Mouse (Mus musculus): ENCODE results near the gene Gm29609. TPM values are rescaled to one million over a fixed set of nuclear protein-coding genes. Genes with fewer than 3 reads are reported as not detected.
A peak's percentile ranks its signal among the peaks of the same experiment; 100 is the strongest.

The Gm29609 gene
- total RNA-seq, 2 experiments from 2014 or later: 0.35 TPM; not detected in 1

GRCm38 (mm10) chr5:31198616-31199320 lies 19.1 kb upstream of the Gm29609 start:
- ATAC-seq (replicated peaks; ENCODE audit: poor library complexity): no peak

GRCm38 (mm10) chr5:31198170-31198569 lies 18.5 kb upstream of the Gm29609 start:
- ATAC-seq (replicated peaks; ENCODE audit: poor library complexity): no peak

GRCm38 (mm10) chr5:31197072-31197471 lies 17.4 kb upstream of the Gm29609 start:
- no peak for ATAC-seq (replicated peaks; ENCODE audit: poor library complexity)

GRCm38 (mm10) chr5:31196207-31196606 lies 16.5 kb upstream of the Gm29609 start:
- no peak for ATAC-seq (replicated peaks; ENCODE audit: poor library complexity)

- ATAC-seq (replicated peaks; ENCODE audit: poor library complexity): no peak
These were observed 16.0 kb upstream of the Gm29609 start for GRCm38 (mm10) chr5:31195671-31196070.

- no peak for ATAC-seq (replicated peaks; ENCODE audit: poor library complexity)
These were observed 15.1 kb upstream of the Gm29609 start for GRCm38 (mm10) chr5:31194486-31195485.

- ATAC-seq (replicated peaks; ENCODE audit: poor library complexity): no peak
These were observed 14.0 kb upstream of the Gm29609 start for GRCm38 (mm10) chr5:31193631-31194281.

GRCm38 (mm10) chr5:31192939-31193630 lies 13.4 kb upstream of the Gm29609 start, which contains the start of the genes Snx17 and Eif2b4:
Gene Snx17 (plus strand): TSS chr5:31193227.
Gene Eif2b4 (minus strand): TSS chr5:31193430.
- peak; percentile 92 for ATAC-seq (replicated peaks; ENCODE audit: poor library complexity)

GRCm38 (mm10) chr5:31192045-31192938 lies 12.6 kb upstream of the Gm29609 start:
- peak; percentile 30; the same call in 1 of the 2 replicates for ATAC-seq (replicated peaks; ENCODE audit: poor library complexity)

- ATAC-seq (replicated peaks; ENCODE audit: poor library complexity): no peak
These were observed 10.5 kb upstream of the Gm29609 start for GRCm38 (mm10) chr5:31190201-31190600.

- peak; percentile 28; the same call in 1 of the 2 replicates for ATAC-seq (replicated peaks; ENCODE audit: poor library complexity)
These were observed 8.6 kb upstream of the Gm29609 start for GRCm38 (mm10) chr5:31188223-31188840.

GRCm38 (mm10) chr5:31183678-31184077 lies 4.0 kb upstream of the Gm29609 start:
- ATAC-seq (replicated peaks; ENCODE audit: poor library complexity): peak; percentile 42

GRCm38 (mm10) chr5:31181183-31181770 lies 1.6 kb upstream of the Gm29609 start:
- ATAC-seq (replicated peaks; ENCODE audit: poor library complexity): no peak

GRCm38 (mm10) chr5:31179301-31179765 lies 378 bp downstream of the Gm29609 start:
- peak; percentile 45 for ATAC-seq (replicated peaks; ENCODE audit: poor library complexity)

- no peak for ATAC-seq (replicated peaks; ENCODE audit: poor library complexity)
These were observed 11.1 kb downstream of the Gm29609 start for GRCm38 (mm10) chr5:31168630-31169029.

GRCm38 (mm10) chr5:31164878-31165277 lies 14.8 kb downstream of the Gm29609 start:
- peak; percentile 68 for ATAC-seq (replicated peaks; ENCODE audit: poor library complexity)

- ATAC-seq (replicated peaks; ENCODE audit: poor library complexity): no peak
These were observed 17.2 kb downstream of the Gm29609 start for GRCm38 (mm10) chr5:31162462-31162861.

- peak; percentile 90 for ATAC-seq (replicated peaks; ENCODE audit: poor library complexity)
These were observed 25.6 kb downstream of the Gm29609 start, which contains the start of gene Mpv17 for GRCm38 (mm10) chr5:31154152-31154553. Gene Mpv17 (minus strand): TSS chr5:31154251.

Data from megakaryocyte progenitor cell, adult 5-6 weeks (primary cell).